Mouse (Mus musculus): ENCODE measurements around the gene Nell2.

- TF ChIP-seq CTCF (IDR thresholded peaks at IDR 0.05; ENCODE audit: insufficient read depth, low read length), result no peak
- TF ChIP-seq POLR2A (IDR thresholded peaks at IDR 0.05; ENCODE audit: borderline replicate concordance, extremely low read depth, low read depth, low read length), result no peak
Observed at GRCm38 (mm10) chr15:95210551-95210950, 317.8 kb downstream of the Nell2 start.
